Mouse (Mus musculus): Measurements from ENCODE around the gene Txndc17.
"Not testable (repeated sequence)": the region's sequence is repeated elsewhere in the genome, so short reads cannot be mapped to it uniquely, and the experiment has no call there.

Txndc17 gene

GRCm38 (mm10) chr11:72207204-72207833 lies at the start of gene Txndc17, which contains the start of gene 4933427D14Rik:
TSS of gene Txndc17 (plus strand) at chr11:72207547.
TSS of gene 4933427D14Rik (minus strand) at chr11:72207459.
- peak; percentile 56 for DNase-seq (ENCODE audit: low spot score)

- DNase-seq (ENCODE audit: low spot score): no peak
Measured at GRCm38 (mm10) chr11:72163198-72163597, 44.1 kb upstream of the Txndc17 start.

- no peak for DNase-seq (ENCODE audit: low spot score)
Measured at GRCm38 (mm10) chr11:72169871-72170270, 37.5 kb upstream of the Txndc17 start.

DNA sequence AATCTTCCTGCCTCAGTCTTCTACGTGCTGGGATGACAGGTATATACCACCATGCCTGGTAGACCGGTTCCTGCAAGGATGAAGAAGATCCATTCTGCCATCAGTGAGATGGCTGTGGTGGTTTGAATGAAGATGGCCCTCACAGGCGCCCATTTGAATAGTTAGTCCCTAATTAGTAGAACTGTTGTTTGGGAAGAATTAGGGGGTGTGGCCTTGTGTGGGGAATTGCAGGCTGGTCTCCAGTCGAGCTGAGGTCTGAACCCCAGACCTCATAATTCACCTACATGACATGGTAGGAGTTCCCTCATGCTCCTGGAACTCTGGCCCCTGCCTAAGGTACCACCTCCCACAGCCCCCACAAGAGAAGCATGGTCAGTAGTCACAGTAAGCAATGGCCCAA lies 35.4 kb upstream of the Txndc17 start:
- not testable (repeated sequence) for DNase-seq (ENCODE audit: low spot score)

- DNase-seq (ENCODE audit: low spot score): no peak
Measured at GRCm38 (mm10) chr11:72173506-72173905, 33.8 kb upstream of the Txndc17 start.

DNA sequence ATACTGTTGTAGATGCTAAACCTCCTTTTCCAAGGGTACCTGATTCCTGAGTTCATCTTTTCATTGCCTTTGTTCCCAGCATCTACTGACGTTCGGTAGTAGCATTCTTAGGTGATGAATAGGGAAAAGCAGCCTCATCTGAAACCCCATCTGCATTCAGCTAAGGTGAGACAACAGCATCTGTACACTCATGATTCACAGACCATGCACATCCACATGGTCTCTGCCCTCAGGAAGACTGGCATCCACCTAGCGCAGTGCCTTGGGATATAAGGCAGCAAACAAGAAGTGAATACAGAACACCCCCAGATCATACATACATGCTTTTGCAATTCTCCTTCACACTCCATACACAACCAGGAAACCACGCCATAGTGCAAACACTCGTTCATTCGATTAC lies 32.6 kb upstream of the Txndc17 start:
- no peak for DNase-seq (ENCODE audit: low spot score)

DNA sequence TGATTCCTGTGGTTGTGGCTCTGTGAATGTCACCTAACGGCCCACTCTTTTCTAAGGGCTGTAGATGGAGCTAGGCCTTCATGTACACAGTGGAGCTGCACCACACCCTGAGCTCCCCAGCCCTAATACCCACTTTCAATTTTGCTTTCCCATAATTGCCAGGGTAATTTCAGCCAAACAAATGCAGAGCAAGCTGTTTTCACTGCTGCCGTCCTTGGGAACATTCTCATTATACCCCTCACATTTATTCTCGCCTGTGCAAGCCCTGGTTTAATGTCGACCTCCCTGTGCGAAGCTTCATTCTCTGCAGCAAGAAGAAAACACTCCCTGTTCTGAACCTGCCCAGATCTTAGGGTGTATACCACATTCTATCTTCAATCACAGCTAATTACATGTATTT lies 31.4 kb upstream of the Txndc17 start:
- no peak for DNase-seq (ENCODE audit: low spot score)

DNA sequence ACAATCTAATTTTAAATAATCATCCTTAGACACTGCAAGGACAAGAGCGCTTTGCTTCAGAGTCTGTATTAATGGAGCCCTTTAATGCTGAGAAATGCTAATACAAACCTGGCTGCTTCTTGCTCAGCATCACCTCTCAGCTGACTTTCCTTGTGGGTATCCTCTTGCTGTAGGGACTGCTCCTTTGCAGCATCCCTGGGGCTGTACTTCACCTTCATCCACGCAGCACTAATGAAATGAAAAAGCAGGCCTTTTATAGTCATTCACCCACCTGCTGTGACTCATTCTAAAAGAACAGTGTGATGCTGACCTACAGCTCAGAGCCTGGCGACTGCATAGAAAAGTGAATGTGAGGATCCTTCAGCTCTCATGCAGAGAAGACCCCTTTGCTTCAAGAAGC lies 30.8 kb upstream of the Txndc17 start:
- no peak for DNase-seq (ENCODE audit: low spot score)

GRCm38 (mm10) chr11:72180556-72180955 lies 26.8 kb upstream of the Txndc17 start:
- DNase-seq (ENCODE audit: low spot score): no peak

DNA sequence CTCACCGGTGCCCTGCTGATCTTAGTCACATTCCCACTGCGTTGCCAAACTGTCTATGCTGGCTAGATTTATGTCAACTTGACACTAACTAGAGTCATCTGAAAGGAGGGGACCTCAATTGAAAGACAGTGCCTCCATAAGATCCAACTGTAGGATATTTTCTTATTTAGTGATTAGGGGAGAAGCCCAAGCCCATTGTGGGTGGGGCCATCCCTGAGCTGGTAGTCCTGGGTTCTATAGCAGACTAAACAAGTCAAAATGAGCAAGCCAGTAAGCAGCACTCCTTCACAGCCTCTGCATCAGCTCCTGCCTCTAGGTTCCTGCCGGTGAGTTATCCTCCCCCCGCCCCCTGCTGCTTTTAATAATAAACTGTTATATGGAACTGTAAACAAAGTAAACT lies 26.2 kb upstream of the Txndc17 start:
- DNase-seq (ENCODE audit: low spot score): no peak

GRCm38 (mm10) chr11:72184252-72184651 lies 23.1 kb upstream of the Txndc17 start:
- DNase-seq (ENCODE audit: low spot score): no peak

GRCm38 (mm10) chr11:72190857-72191256 lies 16.5 kb upstream of the Txndc17 start:
- no peak for DNase-seq (ENCODE audit: low spot score)

- DNase-seq (ENCODE audit: low spot score): no peak
Measured at GRCm38 (mm10) chr11:72194259-72194658, 13.1 kb upstream of the Txndc17 start.

GRCm38 (mm10) chr11:72196506-72196905 lies 10.8 kb upstream of the Txndc17 start:
- no peak for DNase-seq (ENCODE audit: low spot score)

DNA sequence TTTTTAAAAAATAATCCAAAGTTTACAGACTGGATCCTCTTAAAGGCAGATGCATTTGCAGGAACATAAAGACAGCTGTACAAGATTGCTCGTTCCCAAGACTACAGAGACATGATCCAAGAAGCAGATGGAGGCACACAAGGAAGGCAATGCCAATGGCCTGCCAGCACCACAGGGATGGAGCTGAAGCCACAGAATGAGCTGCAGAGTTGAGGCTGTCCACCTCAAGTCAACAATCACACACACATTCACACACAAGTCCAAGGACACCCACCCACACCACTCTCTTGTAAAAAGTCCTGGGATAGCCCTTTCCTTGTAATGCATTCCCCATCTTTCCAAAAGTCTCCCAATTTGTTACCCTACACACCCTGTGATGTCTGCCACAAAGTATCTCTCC lies 3.9 kb upstream of the Txndc17 start:
- no peak for DNase-seq (ENCODE audit: low spot score)

GRCm38 (mm10) chr11:72205256-72205655 lies 2.1 kb upstream of the Txndc17 start:
- DNase-seq (ENCODE audit: low spot score): no peak

- DNase-seq (ENCODE audit: low spot score): no peak
Measured at GRCm38 (mm10) chr11:72206341-72207203, 775 bp upstream of the Txndc17 start, which contains the start of gene Gm43951. TSS of gene Gm43951 (minus strand) at chr11:72206840.

DNA sequence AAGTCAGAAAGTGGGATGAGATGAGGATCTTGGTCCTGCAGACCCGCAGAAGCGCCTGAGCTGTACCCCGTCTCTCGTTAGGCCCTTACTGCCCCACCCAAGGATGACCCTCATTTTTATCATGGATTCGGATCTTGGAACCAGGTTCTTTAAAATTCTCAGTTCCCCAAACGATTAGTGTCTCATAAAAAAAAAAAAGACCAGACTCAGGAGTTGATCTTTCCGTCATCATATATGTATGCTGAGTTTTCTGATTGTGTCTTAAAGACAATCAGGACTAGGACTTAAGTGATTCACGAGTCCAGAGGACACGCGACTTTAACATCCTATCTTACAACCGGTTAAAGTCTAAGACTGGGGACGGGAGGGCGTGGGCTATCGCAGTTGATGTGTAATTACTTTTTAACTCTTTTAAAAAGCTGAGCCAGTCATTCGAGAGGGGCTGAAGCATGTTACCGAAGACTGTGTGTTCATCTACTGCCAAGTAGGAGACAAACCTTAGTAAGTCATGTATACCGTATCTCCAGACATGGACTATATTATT lies 559 bp downstream of the Txndc17 start:
- no peak for DNase-seq (ENCODE audit: low spot score)

DNA sequence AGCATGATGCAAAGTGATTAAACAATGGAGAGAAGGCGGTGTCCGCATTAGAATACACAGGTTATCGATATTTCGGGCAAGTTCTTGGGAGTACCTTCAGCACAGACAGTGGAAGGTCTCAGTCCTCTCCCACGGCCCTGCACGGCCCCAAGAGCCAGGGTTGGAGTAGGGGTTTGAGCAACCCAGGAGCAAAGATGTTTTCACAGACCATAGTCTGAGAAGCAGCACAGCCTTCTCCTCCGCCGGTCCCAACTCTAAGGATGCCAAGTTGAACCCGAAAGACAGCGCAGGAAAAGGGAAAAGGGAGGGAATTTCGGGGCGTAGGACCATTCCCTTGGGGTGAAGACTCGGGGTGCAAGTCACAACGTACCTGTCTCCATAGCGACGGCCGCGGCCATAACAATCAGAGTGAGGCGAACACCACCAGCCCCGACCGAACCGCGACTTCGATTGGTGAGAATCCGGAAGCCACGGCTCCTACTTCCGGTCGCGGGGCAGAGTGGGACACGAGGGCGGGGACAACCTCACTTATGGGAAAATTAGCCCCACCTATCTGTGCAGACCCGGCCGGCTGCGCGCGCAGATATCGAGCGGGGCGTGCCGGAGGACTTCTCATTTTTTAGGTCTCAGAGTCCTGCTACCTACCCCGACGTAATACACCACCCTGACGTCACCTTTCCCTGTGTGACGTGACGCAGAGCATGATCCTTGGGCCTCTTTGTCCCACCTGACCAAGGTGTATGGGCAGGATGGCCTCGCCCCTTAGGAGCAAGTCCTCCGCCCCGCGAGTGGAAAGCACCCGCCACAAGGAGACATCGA lies 7.5 kb downstream of the Txndc17 start:
- peak; percentile 85 for DNase-seq (ENCODE audit: low spot score)

GRCm38 (mm10) chr11:72215410-72215797 lies 8.1 kb downstream of the Txndc17 start, which contains the start of gene Med31:
TSS of gene Med31 (minus strand) at chr11:72215592.
- no peak for DNase-seq (ENCODE audit: low spot score)

DNA sequence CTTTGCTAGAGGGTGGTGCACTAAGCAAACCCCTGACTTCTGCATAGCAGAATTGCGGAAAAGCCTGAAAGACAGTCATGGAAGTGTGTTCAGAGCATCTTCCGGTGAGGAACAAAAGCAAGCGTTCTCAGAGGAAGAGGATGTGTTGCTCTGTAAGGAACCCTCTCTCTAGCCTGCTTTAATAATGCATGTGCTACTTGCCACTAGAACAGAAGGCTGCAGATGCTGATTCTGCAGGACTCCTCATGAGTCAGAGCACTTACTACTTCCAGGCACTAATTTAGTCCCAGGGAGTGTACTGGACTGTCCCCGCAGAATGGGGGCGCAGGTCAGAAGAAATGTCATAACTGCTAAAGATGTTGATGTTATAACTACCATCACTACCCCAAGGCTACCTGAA lies 9.8 kb downstream of the Txndc17 start:
- no peak for DNase-seq (ENCODE audit: low spot score)

- DNase-seq (ENCODE audit: low spot score): no peak
Measured at GRCm38 (mm10) chr11:72221278-72221677, 13.9 kb downstream of the Txndc17 start.
